Mouse (Mus musculus) kidney, adult 2 months (tissue): ENCODE results near the gene Snx5.

Source experiments
- CTCF ChIP-seq: fragments of 200-500 bp; conservative IDR thresholded peaks from 2 replicates; pipeline ENCODE4 v1.5.1; 2011; ENCODE audit warnings: low read depth, mild to moderate bottlenecking, control low read depth, low read length, moderate library complexity, mixed read lengths; ENCODE audit not compliant: insufficient read depth, insufficient read length
- POLR2A ChIP-seq: fragments of 200-500 bp; IDR thresholded peaks from one replicate; pipeline ENCODE4 v1.6.1; 2011; ENCODE audit warnings: low read depth, low read length, control low read depth

GRCm38 (mm10) chr2:144267731-144268015 lies 3.0 kb downstream of the Snx5 start:
- TF ChIP-seq CTCF (no peak), POLR2A (no peak)
